Mouse (Mus musculus): ENCODE measurements around the gene Elmo1. TPM values are rescaled to one million over a fixed set of nuclear protein-coding genes. Genes with fewer than 3 reads are reported as not detected.

The Elmo1 gene
- total and polyA plus RNA-seq, 3 experiments = 5.2 to 7.6 TPM; not detected in 1

GRCm38 (mm10) chr13:20139060-20139459 is 48.7 kb downstream of the Elmo1 start:
- no peaks in the 10 kb centered on the region for H3K36me3 ChIP-seq (ENCODE audit: control insufficient read depth in 1 of 2, insufficient read depth in 2 of 2, low read length in 2 of 2)
- H3K4me1 ChIP-seq (ENCODE audit: control insufficient read depth in 1 of 2, insufficient read depth in 2 of 2, low read length in 2 of 2) = no peaks in the 10 kb centered on the region
- no peak overlapping the region for H3K27ac ChIP-seq (ENCODE audit: control insufficient read depth, low read depth, low read length)
- no peaks in the 10 kb centered on the region; a peak in 2 of 4 replicates for H3K27me3 ChIP-seq (ENCODE audit: control insufficient read depth in 1 of 2, insufficient read depth in 2 of 2, low read length in 2 of 2)
- no peaks in the 10 kb centered on the region for H3K9me3 ChIP-seq (replicated peaks; ENCODE audit: insufficient read depth, low read length)
- DNase-seq (ENCODE audit: low read depth, low spot score) = no peak
- H3K79me2 ChIP-seq (ENCODE audit: control insufficient read depth, insufficient read depth, low read length, poor library complexity) = no peaks in the 10 kb centered on the region
- no peak for TF ChIP-seq UBTF (IDR thresholded peaks at IDR 0.05; ENCODE audit: borderline replicate concordance, insufficient read depth, low read depth, low read length)
- TF ChIP-seq ZKSCAN1 (IDR thresholded peaks at IDR 0.05; ENCODE audit: low read depth, low read length) = no peak
- TF ChIP-seq CTCF (IDR thresholded peaks at IDR 0.05 in 2 of 3, conservative IDR thresholded peaks at IDR 0.05 in 1 of 3; ENCODE audit: control insufficient read depth in 1 of 3, insufficient read depth in 1 of 3, low read depth in 2 of 3, low read length in 3 of 3, poor library complexity in 1 of 3, severe bottlenecking in 1 of 3) = no peak
- no peak for TF ChIP-seq KAT2A (conservative IDR thresholded peaks at IDR 0.05; ENCODE audit: low read depth, low read length)
- no peak for TF ChIP-seq TBP (IDR thresholded peaks at IDR 0.05; ENCODE audit: low read depth, low read length)
- no peak for TF ChIP-seq SMC3 (IDR thresholded peaks at IDR 0.05; ENCODE audit: low read depth, low read length)
- TF ChIP-seq TAL1 (IDR thresholded peaks at IDR 0.05; ENCODE audit: low read length) = no peak
- no peak for TF ChIP-seq USF1 (IDR thresholded peaks at IDR 0.05; ENCODE audit: low read depth, low read length)
- TF ChIP-seq JUND (IDR thresholded peaks at IDR 0.05; ENCODE audit: low read depth, low read length) = no peak
- TF ChIP-seq ZMIZ1 (IDR thresholded peaks at IDR 0.05; ENCODE audit: low read depth, low read length) = no peak
- TF ChIP-seq ZNF384 (IDR thresholded peaks at IDR 0.05; ENCODE audit: low read depth, low read length) = no peak
- no peak for TF ChIP-seq MXI1 (IDR thresholded peaks at IDR 0.05; ENCODE audit: low read depth, low read length)
- TF ChIP-seq ELF1 (IDR thresholded peaks at IDR 0.05; ENCODE audit: low read depth, low read length) = no peak
- TF ChIP-seq MEF2A (IDR thresholded peaks at IDR 0.05; ENCODE audit: extremely low read depth, insufficient replicate concordance, low read depth, low read length, poor library complexity, severe bottlenecking) = no peak
- no peak for TF ChIP-seq GATA1 (IDR thresholded peaks at IDR 0.05; ENCODE audit: low read depth, low read length)
- TF ChIP-seq ZC3H11A (IDR thresholded peaks at IDR 0.05; ENCODE audit: low read depth, low read length) = no peak
- no peak overlapping the region for H3K4me3 ChIP-seq (ENCODE audit: control insufficient read depth in 1 of 2, insufficient read depth in 1 of 2, low read depth in 2 of 2, low read length in 2 of 2)
- no peak overlapping the region for H3K9ac ChIP-seq (ENCODE audit: control insufficient read depth, low read depth, low read length, poor library complexity, severe bottlenecking)

- TF ChIP-seq MAZ (IDR thresholded peaks at IDR 0.05; ENCODE audit: low read depth, low read length) (no peak), NRF1 (IDR thresholded peaks at IDR 0.05; ENCODE audit: insufficient read depth, low read depth, low read length, poor library complexity, severe bottlenecking) (no peak), JUND (IDR thresholded peaks at IDR 0.05; ENCODE audit: low read depth, low read length) (no peak), ZNF384 (IDR thresholded peaks at IDR 0.05; ENCODE audit: low read depth, low read length) (no peak), RCOR1 (IDR thresholded peaks at IDR 0.05; ENCODE audit: low read depth, low read length) (no peak), POLR2A (IDR thresholded peaks at IDR 0.05; ENCODE audit: control insufficient read depth in 1 of 2, insufficient read depth in 1 of 2, low read depth in 1 of 2, low read length in 2 of 2, poor library complexity in 1 of 2) (no peak), ZKSCAN1 (IDR thresholded peaks at IDR 0.05; ENCODE audit: low read depth, low read length) (no peak), RAD21 (IDR thresholded peaks at IDR 0.05; ENCODE audit: low read depth, low read length) (no peak), POLR2AphosphoS2 (IDR thresholded peaks at IDR 0.05; ENCODE audit: low read length) (no peak), USF1 (IDR thresholded peaks at IDR 0.05; ENCODE audit: low read depth, low read length) (no peak), MAX (IDR thresholded peaks at IDR 0.05; ENCODE audit: low read length) (no peak), ETS1 (IDR thresholded peaks at IDR 0.05; ENCODE audit: low read depth, low read length) (no peak), CHD1 (IDR thresholded peaks at IDR 0.05; ENCODE audit: low read depth, low read length) (no peak)
- H3K27me3 ChIP-seq (ENCODE audit: control insufficient read depth in 1 of 2, insufficient read depth in 2 of 2, low read length in 2 of 2) = no peaks in the 10 kb centered on the region; a peak in 2 of 4 replicates
- H3K36me3 ChIP-seq (ENCODE audit: control insufficient read depth in 1 of 2, insufficient read depth in 2 of 2, low read length in 2 of 2) = no peaks in the 10 kb centered on the region
- DNase-seq (ENCODE audit: low read depth, low spot score) = no peak
- H3K9ac ChIP-seq (ENCODE audit: control insufficient read depth, low read depth, low read length, poor library complexity, severe bottlenecking) = no peak overlapping the region
- no peak overlapping the region for H3K27ac ChIP-seq (ENCODE audit: control insufficient read depth, low read depth, low read length)
- H3K79me2 ChIP-seq (ENCODE audit: control insufficient read depth, insufficient read depth, low read length, poor library complexity) = no peaks in the 10 kb centered on the region
- no peaks in the 10 kb centered on the region for H3K9me3 ChIP-seq (replicated peaks; ENCODE audit: insufficient read depth, low read length)
- H3K4me1 ChIP-seq (ENCODE audit: control insufficient read depth in 1 of 2, insufficient read depth in 2 of 2, low read length in 2 of 2) = no peaks in the 10 kb centered on the region
- no peak overlapping the region for H3K4me3 ChIP-seq (ENCODE audit: control insufficient read depth in 1 of 2, insufficient read depth in 1 of 2, low read depth in 2 of 2, low read length in 2 of 2)
These were observed 49.6 kb downstream of the Elmo1 start for GRCm38 (mm10) chr13:20139825-20140665.
